Mouse (Mus musculus): Measurements from ENCODE around the gene Slain1. TPM values are rescaled to one million over a fixed set of nuclear protein-coding genes. Genes with fewer than 3 reads are reported as not detected.

Slain1 gene
- polyA plus RNA-seq, 1 experiment, result 0.02 TPM

DNA sequence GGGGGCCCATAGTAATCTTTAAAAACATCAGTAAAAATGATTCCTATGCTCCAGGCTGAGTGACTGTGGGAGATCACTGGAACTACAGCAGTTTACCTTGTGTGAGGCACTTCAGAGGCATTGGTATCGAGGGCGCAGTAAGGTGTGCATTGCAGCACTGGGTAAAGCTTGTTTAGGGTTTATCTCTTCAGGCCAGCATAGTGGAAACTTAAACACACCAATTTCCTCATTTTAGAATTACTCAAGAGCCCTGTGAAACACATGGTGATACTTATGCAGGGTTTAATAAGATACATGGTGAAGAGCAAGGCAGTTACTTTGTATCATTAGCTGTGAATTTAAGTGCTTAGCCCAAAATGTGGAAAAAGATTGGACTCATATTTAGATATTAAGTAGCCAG, 37.0 kb downstream of the Slain1 start:
- TF ChIP-seq GATA1 (IDR thresholded peaks at IDR 0.05; ENCODE audit: low read length) (no peak), TAL1 (IDR thresholded peaks at IDR 0.05; ENCODE audit: low read length) (no peak)
- H3K4me3 ChIP-seq (replicated peaks), result no peak overlapping the region
- H3K4me1 ChIP-seq (ENCODE audit: control insufficient read depth), result no peaks in the 10 kb centered on the region
- H3K9me3 ChIP-seq (ENCODE audit: control insufficient read depth, low read length), result no peaks in the 10 kb centered on the region
- H3K27me3 ChIP-seq (ENCODE audit: control insufficient read depth), result no peaks in the 10 kb centered on the region
- H3K36me3 ChIP-seq (ENCODE audit: control insufficient read depth), result no peaks in the 10 kb centered on the region

DNA sequence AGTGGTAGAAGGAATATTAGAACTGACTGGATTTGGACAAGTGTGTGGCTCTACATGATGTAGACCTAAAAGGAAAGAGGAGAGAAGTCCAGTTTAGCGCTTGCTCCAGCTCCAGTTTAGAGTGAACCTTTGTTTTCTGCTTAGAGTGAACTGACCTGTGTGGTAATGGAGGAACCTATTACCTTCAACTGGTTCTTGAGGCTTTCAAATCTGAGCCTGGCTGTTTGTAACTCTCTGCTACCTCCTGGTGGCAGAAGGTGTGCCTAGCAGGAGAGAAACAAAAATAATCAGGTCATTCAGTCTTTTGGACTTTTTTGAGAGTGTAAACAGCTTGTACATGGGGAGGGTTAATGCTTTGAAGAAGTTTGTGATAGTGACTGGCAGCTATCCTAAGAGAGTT, 44.3 kb downstream of the Slain1 start:
- no peaks in the 10 kb centered on the region for H3K36me3 ChIP-seq (ENCODE audit: control insufficient read depth)
- no peaks in the 10 kb centered on the region for H3K4me1 ChIP-seq (ENCODE audit: control insufficient read depth)
- H3K4me3 ChIP-seq (replicated peaks), result no peak overlapping the region
- no peak for TF ChIP-seq GATA1 (IDR thresholded peaks at IDR 0.05; ENCODE audit: low read length)
- no peak for TF ChIP-seq TAL1 (IDR thresholded peaks at IDR 0.05; ENCODE audit: low read length)
- no peaks in the 10 kb centered on the region for H3K9me3 ChIP-seq (ENCODE audit: control insufficient read depth, low read length)
- H3K27me3 ChIP-seq (ENCODE audit: control insufficient read depth), result no peaks in the 10 kb centered on the region

- no peaks in the 10 kb centered on the region for H3K4me1 ChIP-seq (ENCODE audit: control insufficient read depth)
- no peak for TF ChIP-seq GATA1 (IDR thresholded peaks at IDR 0.05; ENCODE audit: low read length)
- H3K9me3 ChIP-seq (ENCODE audit: control insufficient read depth, low read length), result no peaks in the 10 kb centered on the region
- no peaks in the 10 kb centered on the region for H3K27me3 ChIP-seq (ENCODE audit: control insufficient read depth)
- H3K36me3 ChIP-seq (ENCODE audit: control insufficient read depth), result no peaks in the 10 kb centered on the region
- H3K4me3 ChIP-seq (replicated peaks), result no peak overlapping the region
These were observed 45.6 kb downstream of the Slain1 start for GRCm38 (mm10) chr14:103695620-103696019.

DNA sequence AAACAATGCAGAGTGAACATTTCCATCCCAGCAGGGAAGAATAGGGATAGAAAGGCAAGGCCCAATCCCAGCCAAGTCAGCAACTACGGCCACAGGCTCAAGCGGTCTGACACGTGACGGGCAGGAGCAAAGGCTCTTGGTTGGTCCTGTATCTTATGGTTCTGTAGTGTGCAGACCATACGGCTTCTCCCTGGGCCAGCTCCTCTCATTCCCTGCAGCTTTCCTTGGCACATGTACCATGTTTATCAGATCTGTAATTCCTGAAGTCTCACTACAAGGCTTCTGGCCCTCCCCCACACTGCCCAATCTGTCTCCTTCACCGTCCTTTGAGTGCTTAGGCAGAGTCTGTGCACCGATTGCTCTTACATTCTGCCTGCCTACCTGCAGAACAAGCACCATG, 47.1 kb downstream of the Slain1 start:
- Histone ChIP-seq H3K36me3 (ENCODE audit: control insufficient read depth) (no peaks in the 10 kb centered on the region), H3K4me1 (ENCODE audit: control insufficient read depth) (no peaks in the 10 kb centered on the region), H3K9me3 (ENCODE audit: control insufficient read depth, low read length) (no peaks in the 10 kb centered on the region), H3K4me3 (replicated peaks) (no peak overlapping the region), H3K27me3 (ENCODE audit: control insufficient read depth) (no peaks in the 10 kb centered on the region)
- no peak for TF ChIP-seq GATA1 (IDR thresholded peaks at IDR 0.05; ENCODE audit: low read length)
- no peak for TF ChIP-seq TAL1 (IDR thresholded peaks at IDR 0.05; ENCODE audit: low read length)

- Histone ChIP-seq H3K4me3 (replicated peaks) (no peak overlapping the region), H3K9me3 (ENCODE audit: control insufficient read depth, low read length) (no peaks in the 10 kb centered on the region), H3K36me3 (ENCODE audit: control insufficient read depth) (no peaks in the 10 kb centered on the region), H3K4me1 (ENCODE audit: control insufficient read depth) (no peaks in the 10 kb centered on the region), H3K27me3 (ENCODE audit: control insufficient read depth) (no peaks in the 10 kb centered on the region)
- no peak for TF ChIP-seq TAL1 (IDR thresholded peaks at IDR 0.05; ENCODE audit: low read length)
- no peak for TF ChIP-seq GATA1 (IDR thresholded peaks at IDR 0.05; ENCODE audit: low read length)
These were observed 49.3 kb downstream of the Slain1 start for GRCm38 (mm10) chr14:103699308-103699707.

- no peaks in the 10 kb centered on the region for H3K9me3 ChIP-seq (ENCODE audit: control insufficient read depth, low read length)
These were observed 52.5 kb downstream of the Slain1 start for GRCm38 (mm10) chr14:103702516-103702915.

DNA sequence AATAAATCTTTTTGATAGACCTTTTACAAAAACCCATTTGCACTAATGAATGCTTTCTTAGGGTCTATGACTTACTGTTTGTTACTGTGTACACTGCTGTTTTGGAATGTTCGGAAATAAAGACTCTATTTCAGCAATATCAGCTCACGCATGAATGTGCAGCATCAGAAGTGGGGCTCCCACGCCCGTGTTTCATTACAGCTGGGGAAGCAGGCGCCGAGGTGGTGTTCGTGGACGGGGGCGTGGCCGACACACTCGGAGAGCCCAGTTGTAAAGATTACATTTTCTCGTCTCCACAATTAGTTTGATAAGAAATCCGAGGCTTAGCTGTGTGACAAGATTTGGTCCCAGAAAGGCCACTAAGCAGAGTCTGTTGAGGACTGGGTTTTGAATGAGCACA, 54.7 kb downstream of the Slain1 start:
- Histone ChIP-seq H3K36me3 (ENCODE audit: control insufficient read depth) (no peaks in the 10 kb centered on the region), H3K4me1 (ENCODE audit: control insufficient read depth) (peaks cover 9% of the 10 kb centered on the region), H3K27me3 (ENCODE audit: control insufficient read depth) (no peaks in the 10 kb centered on the region), H3K9me3 (ENCODE audit: control insufficient read depth, low read length) (no peaks in the 10 kb centered on the region), H3K4me3 (replicated peaks) (no peak overlapping the region)
- TF ChIP-seq GATA1 (IDR thresholded peaks at IDR 0.05; ENCODE audit: low read length) (no peak), TAL1 (IDR thresholded peaks at IDR 0.05; ENCODE audit: low read length) (no peak)

More at GRCm38 (mm10) chr14:103702516-103702915, 52.5 kb downstream of the Slain1 start:
- Histone ChIP-seq H3K27me3 (ENCODE audit: control insufficient read depth) (no peaks in the 10 kb centered on the region), H3K4me1 (ENCODE audit: control insufficient read depth) (peaks cover 9% of the 10 kb centered on the region), H3K36me3 (ENCODE audit: control insufficient read depth) (no peaks in the 10 kb centered on the region), H3K4me3 (replicated peaks) (no peak overlapping the region)
- TF ChIP-seq TAL1 (IDR thresholded peaks at IDR 0.05; ENCODE audit: low read length) (no peak), GATA1 (IDR thresholded peaks at IDR 0.05; ENCODE audit: low read length) (no peak)

- H3K4me3 ChIP-seq (replicated peaks), result no peak overlapping the region
- no peaks in the 10 kb centered on the region for H3K9me3 ChIP-seq (ENCODE audit: control insufficient read depth, low read length)
- TF ChIP-seq TAL1 (IDR thresholded peaks at IDR 0.05; ENCODE audit: low read length) (no peak), GATA1 (IDR thresholded peaks at IDR 0.05; ENCODE audit: low read length) (no peak)
- H3K36me3 ChIP-seq (ENCODE audit: control insufficient read depth), result no peaks in the 10 kb centered on the region
- peaks cover 9% of the 10 kb centered on the region for H3K4me1 ChIP-seq (ENCODE audit: control insufficient read depth)
- H3K27me3 ChIP-seq (ENCODE audit: control insufficient read depth), result no peaks in the 10 kb centered on the region
These were observed 56.3 kb downstream of the Slain1 start for GRCm38 (mm10) chr14:103706347-103706746.

DNA sequence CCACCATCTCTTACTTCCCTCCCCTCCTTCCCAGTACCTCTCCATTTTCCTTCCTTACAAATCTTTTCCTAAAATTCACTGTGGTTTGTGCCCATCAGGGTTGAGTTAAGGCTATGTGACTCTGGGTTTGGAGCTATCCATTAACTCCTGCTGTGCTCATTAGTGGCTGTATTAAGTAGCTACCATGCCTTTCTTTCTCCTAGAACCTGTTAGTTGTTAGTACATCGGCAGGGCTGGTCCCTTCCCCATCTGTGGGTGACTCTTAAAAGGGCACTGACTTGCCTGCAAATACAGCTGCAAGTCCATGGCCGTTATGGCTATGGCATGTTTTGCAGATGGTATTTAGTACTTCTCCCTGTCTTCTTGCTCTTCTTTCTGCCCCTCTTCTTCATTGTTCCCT, 58.6 kb downstream of the Slain1 start:
- Histone ChIP-seq H3K36me3 (ENCODE audit: control insufficient read depth) (no peaks in the 10 kb centered on the region), H3K27me3 (ENCODE audit: control insufficient read depth) (no peaks in the 10 kb centered on the region), H3K4me3 (replicated peaks) (no peak overlapping the region), H3K9me3 (ENCODE audit: control insufficient read depth, low read length) (no peaks in the 10 kb centered on the region), H3K4me1 (ENCODE audit: control insufficient read depth) (peaks cover 9% of the 10 kb centered on the region)
- TF ChIP-seq TAL1 (IDR thresholded peaks at IDR 0.05; ENCODE audit: low read length) (no peak), GATA1 (IDR thresholded peaks at IDR 0.05; ENCODE audit: low read length) (no peak)

GRCm38 (mm10) chr14:103709261-103709660, 59.2 kb downstream of the Slain1 start:
- H3K36me3 ChIP-seq (ENCODE audit: control insufficient read depth), result no peaks in the 10 kb centered on the region
- no peaks in the 10 kb centered on the region for H3K9me3 ChIP-seq (ENCODE audit: control insufficient read depth, low read length)
- H3K4me3 ChIP-seq (replicated peaks), result no peak overlapping the region
- peaks cover 9% of the 10 kb centered on the region for H3K4me1 ChIP-seq (ENCODE audit: control insufficient read depth)
- TF ChIP-seq GATA1 (IDR thresholded peaks at IDR 0.05; ENCODE audit: low read length) (no peak), TAL1 (IDR thresholded peaks at IDR 0.05; ENCODE audit: low read length) (no peak)
- H3K27me3 ChIP-seq (ENCODE audit: control insufficient read depth), result no peaks in the 10 kb centered on the region
